Comparison of ENCODE assay signal across 27 mouse cellular contexts in genomic region chr5:24892461-24892860, GRCm38 (mm10). TPM values are rescaled to one million over a fixed set of nuclear protein-coding genes. Genes with fewer than 3 reads are reported as not detected.
DNase-seq lines count a peak whose midpoint lies in the region; ATAC-seq and TF ChIP-seq lines count a peak whose summit lies in the region.
"Had no signal": no experiment of that assay in that cellular context is flagged by ENCODE, and none has a peak within 500 bp of the region (broad histone marks: within the 10 kb centered on the region; RNA-seq: fewer than 3 reads in every experiment).

No protein-coding gene starts in this region.

- no peak for TF ChIP-seq CTCF in E14TG2a.4 (conservative IDR thresholded peaks at IDR 0.05; ENCODE audit: low read length)
- TF ChIP-seq CTCF in ES-Bruce4 (IDR thresholded peaks at IDR 0.05; ENCODE audit: low read depth, low read length): no peak

- no peak for TF ChIP-seq EP300 in ES-Bruce4 (IDR thresholded peaks at IDR 0.05; ENCODE audit: insufficient read depth, low read depth, low read length)

- 82% methylated on average over 11 of the region's 11 CpGs for WGBS in heart, embryonic 13.5 days
- 92% methylated on average over 11 of the region's 11 CpGs for WGBS in hindbrain, embryonic 10.5 days

- no peak for TF ChIP-seq POLR2A in ES-Bruce4 (IDR thresholded peaks at IDR 0.05; ENCODE audit: insufficient read depth, low read length)

- DNase-seq in heart, adult 18-20 months: no peak
- DNase-seq in kidney, postnatal 14 days: peak; percentile 34
- DNase-seq in kidney, adult 18-20 months: no peak
- DNase-seq in hindbrain, embryonic 10.5 days (ENCODE audit: low spot score): no peak
- DNase-seq: adrenal gland, adult 2 months; adrenal gland, postnatal 14 days; cerebellum, adult 11 months; cerebellum, adult 2 months; cerebellum, adult 9-11 months; cerebellum, postnatal 25 days; forebrain, postnatal 0 days; gastrocnemius, adult 2 months; gastrocnemius, postnatal 14 days; heart, adult 11 months; heart, postnatal 14 days had no signal

- H3K27me3 ChIP-seq in heart, embryonic 13.5 days (replicated peaks): no peaks in the 10 kb centered on the region
- no peaks in the 10 kb centered on the region for H3K27me3 ChIP-seq in E14TG2a.4 (ENCODE audit: insufficient read depth, low read length)
- no peaks in the 10 kb centered on the region for H3K27me3 ChIP-seq in ES-Bruce4 (ENCODE audit: control insufficient read depth, insufficient read depth, low read length, poor library complexity, severe bottlenecking)
- H3K27me3 ChIP-seq in hindbrain, embryonic 10.5 days (ENCODE audit: insufficient read depth, poor library complexity, severe bottlenecking): no peaks in the 10 kb centered on the region
- H3K27me3 ChIP-seq: embryonic facial prominence, embryonic 12.5 days; embryonic facial prominence, embryonic 15.5 days had no signal

- H3K27ac ChIP-seq in heart, embryonic 13.5 days (replicated peaks): peak overlapping the region; percentile 8; the same call in 1 of the 2 replicates
- no peak overlapping the region for H3K27ac ChIP-seq in ES-Bruce4 (ENCODE audit: insufficient read depth, low read length)
- H3K27ac ChIP-seq in hindbrain, embryonic 10.5 days: no peak overlapping the region
- H3K27ac ChIP-seq: embryonic facial prominence, embryonic 12.5 days; embryonic facial prominence, embryonic 15.5 days; gastrocnemius, adult 2 months; hindbrain, embryonic 14.5 days; hindbrain, postnatal 0 days had no signal

- no peak for ATAC-seq in heart, embryonic 13.5 days (ENCODE audit: extremely low read depth, insufficient number of reproducible peaks, low FRiP score, low TSS enrichment)
- ATAC-seq: CD4-positive, CD25-positive, alpha-beta regulatory T cell, adult 4 months; forebrain, embryonic 14.5 days; forebrain, postnatal 0 days; hindbrain, postnatal 0 days; inflammation-experienced regulatory T-cells, adult 6 months; intestine, embryonic 16.5 days had no signal

- H3K9me3 ChIP-seq in heart, embryonic 13.5 days: no peaks in the 10 kb centered on the region
- H3K9me3 ChIP-seq in E14TG2a.4 (ENCODE audit: low read length) (no peaks in the 10 kb centered on the region), ES-Bruce4 (replicated peaks; ENCODE audit: control insufficient read depth, insufficient read depth, low read length, poor library complexity, severe bottlenecking) (no peaks in the 10 kb centered on the region)
- no peaks in the 10 kb centered on the region for H3K9me3 ChIP-seq in hindbrain, embryonic 10.5 days
- H3K9me3 ChIP-seq: embryonic facial prominence, embryonic 12.5 days; embryonic facial prominence, embryonic 15.5 days had no signal

- peaks cover 65% of the 10 kb centered on the region for H3K4me1 ChIP-seq in heart, embryonic 13.5 days
- peaks cover 52% of the 10 kb centered on the region for H3K4me1 ChIP-seq in E14TG2a.4 (replicated peaks; ENCODE audit: low read depth, low read length)
- peaks cover 1% of the 10 kb centered on the region for H3K4me1 ChIP-seq in ES-Bruce4 (ENCODE audit: control insufficient read depth, insufficient read depth, low read length)
- peaks cover 6% of the 10 kb centered on the region; the same call in 1 of the 2 replicates for H3K4me1 ChIP-seq in hindbrain, embryonic 10.5 days (replicated peaks)
- H3K4me1 ChIP-seq: embryonic facial prominence, embryonic 12.5 days; embryonic facial prominence, embryonic 15.5 days had no signal

- no peak overlapping the region for H3K4me3 ChIP-seq in heart, embryonic 13.5 days
- H3K4me3 ChIP-seq in E14TG2a.4 (replicated peaks; ENCODE audit: low read length) (peak overlapping the region; percentile 65), ES-Bruce4 (ENCODE audit: low read depth, low read length) (peak overlapping the region; percentile 31; the same call in 1 of the 2 replicates)
- H3K4me3 ChIP-seq in hindbrain, embryonic 10.5 days: no peak overlapping the region
- H3K4me3 ChIP-seq: embryonic facial prominence, embryonic 12.5 days; embryonic facial prominence, embryonic 15.5 days; gastrocnemius, adult 2 months had no signal

- H3K9ac ChIP-seq in heart, embryonic 13.5 days: peak overlapping the region; percentile 47
- H3K9ac ChIP-seq in ES-Bruce4 (ENCODE audit: low read depth, poor library complexity, severe bottlenecking): peak overlapping the region; percentile 20; the same call in 1 of the 2 replicates
- H3K9ac ChIP-seq: embryonic facial prominence, embryonic 12.5 days; embryonic facial prominence, embryonic 15.5 days; forebrain, postnatal 0 days; hindbrain, embryonic 14.5 days had no signal

- no peak overlapping the region for H3K4me2 ChIP-seq in heart, embryonic 13.5 days
- H3K4me2 ChIP-seq: embryonic facial prominence, embryonic 12.5 days; embryonic facial prominence, embryonic 15.5 days; heart, embryonic 11.5 days; hindbrain, embryonic 14.5 days had no signal

- H3K36me3 ChIP-seq in heart, embryonic 13.5 days: peaks cover 22% of the 10 kb centered on the region
- H3K36me3 ChIP-seq in E14TG2a.4 (ENCODE audit: insufficient read depth, low read length) (peaks cover 7% of the 10 kb centered on the region; the same call in 1 of the 2 replicates), ES-Bruce4 (ENCODE audit: control insufficient read depth, insufficient read depth, low read length, poor library complexity, severe bottlenecking) (no peaks in the 10 kb centered on the region)
- peaks cover 15% of the 10 kb centered on the region for H3K36me3 ChIP-seq in hindbrain, embryonic 10.5 days

RNA-seq across cellular contexts. Expression of gene Rheb, which starts 50.0 kb away (rescaled TPM):
- polyA plus RNA-seq in heart, embryonic 13.5 days (2015; fragmentation: Nextera tagmentation; extraction: Ambion mirVana): 235 and 261 TPM in 2 replicates
- total RNA-seq in heart, adult 18-20 months (2021): 10 to 100 TPM; 82.6 to 85.7 TPM
- polyA plus RNA-seq in ES-Bruce4 (2011; ENCODE audit: insufficient read depth, insufficient read length, low read depth, missing spikeins): 87.5 and 112 TPM in 2 replicates
- 156 and 180 TPM in 2 replicates for polyA plus RNA-seq in hindbrain, embryonic 10.5 days (2016; fragmentation: Nextera tagmentation; extraction: Ambion mirVana)

Comparison
In these comparisons a context has a peak if more than half of its experiments do, and no peak if none do; other contexts are left out.
1. H3K4me3 ChIP-seq: peak in E14TG2a.4 (single experiment) and ES-Bruce4 (single experiment); none in heart, embryonic 13.5 days (single experiment) and hindbrain, embryonic 10.5 days (single experiment).